14 mouse cellular contexts compared by ENCODE assay signal in the genomic region with DNA sequence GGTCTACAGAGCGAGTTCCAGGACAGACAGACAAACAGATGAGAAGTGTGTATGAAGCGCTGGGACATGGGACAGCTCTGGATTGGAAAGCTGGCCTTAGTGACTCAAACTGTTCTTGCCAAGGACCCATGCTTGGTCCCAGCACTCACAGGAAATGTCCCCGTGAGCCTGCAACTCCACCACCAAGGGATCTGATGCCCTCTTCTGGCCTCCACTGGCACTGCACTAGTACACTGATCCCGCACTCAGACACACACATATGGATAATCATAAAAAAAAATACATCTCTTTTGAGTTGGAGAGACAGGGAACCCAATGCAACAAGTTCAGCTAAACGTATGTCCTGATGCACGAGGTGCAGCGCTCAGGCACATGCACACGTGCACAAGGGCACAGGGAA. TPM values are rescaled to one million over a fixed set of nuclear protein-coding genes. Genes with fewer than 3 reads are reported as not detected.
DNase-seq lines count a peak whose midpoint lies in the region; ATAC-seq and TF ChIP-seq lines count a peak whose summit lies in the region.
"Had no signal": no experiment of that assay in that cellular context is flagged by ENCODE, and none has a peak within 500 bp of the region (broad histone marks: within the 10 kb centered on the region; RNA-seq: fewer than 3 reads in every experiment).

No protein-coding gene starts in this region.

- no peak for DNase-seq in midbrain, postnatal 0 days (ENCODE audit: low spot score)
- DNase-seq in midbrain, embryonic 14.5 days: no peak
- no peak for DNase-seq in ES-E14 (ENCODE audit: low read depth, low spot score)
- DNase-seq in frontal cortex, postnatal 25 days (ENCODE audit: low spot score in 2 of 2): no peak
- no peak for DNase-seq in ovary, postnatal 36 days (ENCODE audit: low spot score)
- DNase-seq: cerebellum, adult 9-10 months; embryo, embryonic 11 days; heart, postnatal 10 days; liver, embryonic 13.5 days had no signal

- H3K9ac ChIP-seq in intestine, postnatal 0 days (ENCODE audit: low read depth, low read length): no peak overlapping the region
- no peak overlapping the region for H3K9ac ChIP-seq in intestine, embryonic 15.5 days
- no peak overlapping the region for H3K9ac ChIP-seq in midbrain, postnatal 0 days (replicated peaks; ENCODE audit: low read length, poor library complexity, severe bottlenecking)
- H3K9ac ChIP-seq in midbrain, embryonic 14.5 days (replicated peaks; ENCODE audit: low read length): no peak overlapping the region
- H3K9ac ChIP-seq in ES-E14 (ENCODE audit: insufficient read depth, low read depth, low read length, poor library complexity, severe bottlenecking): no peak overlapping the region
- H3K9ac ChIP-seq: liver, embryonic 13.5 days had no signal

- no peaks in the 10 kb centered on the region for H3K36me3 ChIP-seq in intestine, postnatal 0 days (ENCODE audit: control insufficient read depth, insufficient read depth)
- H3K36me3 ChIP-seq in intestine, embryonic 15.5 days: no peaks in the 10 kb centered on the region
- H3K36me3 ChIP-seq in midbrain, postnatal 0 days (ENCODE audit: insufficient read depth, low read length): no peaks in the 10 kb centered on the region
- H3K36me3 ChIP-seq in midbrain, embryonic 14.5 days (ENCODE audit: control insufficient read depth, insufficient read depth, low read length): no peaks in the 10 kb centered on the region
- no peaks in the 10 kb centered on the region for H3K36me3 ChIP-seq in ES-E14 (ENCODE audit: control insufficient read depth, insufficient read depth, low read length, poor library complexity, severe bottlenecking)
- H3K36me3 ChIP-seq: liver, embryonic 13.5 days had no signal

- peaks cover 4% of the 10 kb centered on the region for H3K4me1 ChIP-seq in intestine, postnatal 0 days (replicated peaks; ENCODE audit: control insufficient read depth, insufficient read depth, low read length)
- H3K4me1 ChIP-seq in intestine, embryonic 15.5 days (replicated peaks): peaks cover 21% of the 10 kb centered on the region
- H3K4me1 ChIP-seq in midbrain, postnatal 0 days (ENCODE audit: insufficient read depth, low read length): peaks cover 8% of the 10 kb centered on the region; the same call in 1 of the 2 replicates
- peaks cover 11% of the 10 kb centered on the region for H3K4me1 ChIP-seq in midbrain, embryonic 14.5 days (ENCODE audit: control insufficient read depth, insufficient read depth, low read length)
- H3K4me1 ChIP-seq in ES-E14 (ENCODE audit: control insufficient read depth in 2 of 2, insufficient read depth in 2 of 2, low read length in 2 of 2, poor library complexity in 1 of 2): peaks cover 6 to 9% of the 10 kb centered on the region in 2 experiments

- ATAC-seq in intestine, postnatal 0 days: no peak
- ATAC-seq in intestine, embryonic 15.5 days: no peak
- no peak for ATAC-seq in midbrain, postnatal 0 days (ENCODE audit: low FRiP score)
- no peak for ATAC-seq in midbrain, embryonic 14.5 days (ENCODE audit: low FRiP score, low TSS enrichment)
- 0 out of 2 replicates have a peak, but pooled peaks have one; percentile 31 for ATAC-seq in monocyte, adult 5-6 weeks (replicated peaks; ENCODE audit: insufficient number of reproducible peaks, low FRiP score, low TSS enrichment, poor library complexity, severe bottlenecking)
- ATAC-seq: activated CD4-positive, CD25-positive, alpha-beta regulatory T cell, adult 4 months had no signal

- WGBS in intestine, postnatal 0 days: 94% methylated on average over 8 of the region's 8 CpGs
- 95% methylated on average over 8 of the region's 8 CpGs for WGBS in intestine, embryonic 15.5 days
- 94% methylated on average over 8 of the region's 8 CpGs for WGBS in midbrain, postnatal 0 days
- WGBS in midbrain, embryonic 14.5 days: 95% methylated on average over 8 of the region's 8 CpGs

- TF ChIP-seq CTCF in intestine, postnatal 0 days (IDR thresholded peaks at IDR 0.05; ENCODE audit: low read depth): peak; percentile 57
- peak; percentile 26; the same call in 1 of the 2 replicates for TF ChIP-seq CTCF in midbrain, postnatal 0 days (IDR thresholded peaks at IDR 0.05)

- H3K4me2 ChIP-seq in intestine, postnatal 0 days (replicated peaks; ENCODE audit: low read depth): no peak overlapping the region
- no peak overlapping the region for H3K4me2 ChIP-seq in intestine, embryonic 15.5 days (replicated peaks)
- H3K4me2 ChIP-seq in midbrain, postnatal 0 days (ENCODE audit: low read depth, low read length, poor library complexity, severe bottlenecking): no peak overlapping the region
- H3K4me2 ChIP-seq in midbrain, embryonic 14.5 days (ENCODE audit: low read length): no peak overlapping the region
- H3K4me2 ChIP-seq: liver, embryonic 13.5 days had no signal

- H3K9me3 ChIP-seq in intestine, postnatal 0 days (ENCODE audit: control insufficient read depth): no peaks in the 10 kb centered on the region
- no peaks in the 10 kb centered on the region for H3K9me3 ChIP-seq in intestine, embryonic 15.5 days
- H3K9me3 ChIP-seq in midbrain, postnatal 0 days (ENCODE audit: low read length): no peaks in the 10 kb centered on the region
- H3K9me3 ChIP-seq in midbrain, embryonic 14.5 days (ENCODE audit: control insufficient read depth, low read length): no peaks in the 10 kb centered on the region
- H3K9me3 ChIP-seq in ES-E14 (ENCODE audit: control insufficient read depth, insufficient read depth, low read depth, low read length): no peaks in the 10 kb centered on the region
- H3K9me3 ChIP-seq: liver, embryonic 13.5 days had no signal

- H3K4me3 ChIP-seq in intestine, postnatal 0 days (ENCODE audit: low read depth, low read length): no peak overlapping the region
- no peak overlapping the region for H3K4me3 ChIP-seq in intestine, embryonic 15.5 days (replicated peaks)
- H3K4me3 ChIP-seq in midbrain, postnatal 0 days (ENCODE audit: low read depth, low read length): no peak overlapping the region
- no peak overlapping the region for H3K4me3 ChIP-seq in midbrain, embryonic 14.5 days (replicated peaks; ENCODE audit: low read depth, low read length)
- no peak overlapping the region for H3K4me3 ChIP-seq in ES-E14 (ENCODE audit: insufficient read depth in 1 of 2, low read depth in 1 of 2, low read length in 2 of 2, poor library complexity in 1 of 2, severe bottlenecking in 1 of 2)
- H3K4me3 ChIP-seq: liver, embryonic 13.5 days; myocyte had no signal

- no peak overlapping the region for H3K27ac ChIP-seq in intestine, postnatal 0 days (ENCODE audit: low read depth, low read length)
- H3K27ac ChIP-seq in intestine, embryonic 15.5 days: no peak overlapping the region
- no peak overlapping the region for H3K27ac ChIP-seq in midbrain, postnatal 0 days (ENCODE audit: low read depth, low read length)
- H3K27ac ChIP-seq in midbrain, embryonic 14.5 days (replicated peaks; ENCODE audit: low read depth, low read length): no peak overlapping the region
- H3K27ac ChIP-seq in ES-E14 (ENCODE audit: insufficient read depth, low read depth, low read length, poor library complexity, severe bottlenecking): no peak overlapping the region
- H3K27ac ChIP-seq: liver, embryonic 13.5 days had no signal

- no peaks in the 10 kb centered on the region for H3K27me3 ChIP-seq in intestine, postnatal 0 days (replicated peaks; ENCODE audit: control insufficient read depth, insufficient read depth, low read length)
- H3K27me3 ChIP-seq in intestine, embryonic 15.5 days (replicated peaks): no peaks in the 10 kb centered on the region
- H3K27me3 ChIP-seq in midbrain, postnatal 0 days (ENCODE audit: insufficient read depth, low read length): no peaks in the 10 kb centered on the region
- no peaks in the 10 kb centered on the region for H3K27me3 ChIP-seq in midbrain, embryonic 14.5 days (ENCODE audit: control insufficient read depth, insufficient read depth, low read length)
- H3K27me3 ChIP-seq: liver, embryonic 13.5 days had no signal

- in situ Hi-C loops in ES-E14 (cut with MboI; ENCODE audit: low sequenced_read_pairs in 2 of 2, unreplicated experiment in 2 of 2): no loop called here

TF ChIP-seq in ES-E14, 5 proteins besides CTCF, POLR2A, EP300 and RAD21:
- TF ChIP-seq MAFK (IDR thresholded peaks at IDR 0.05; ENCODE audit: insufficient read depth, low read depth, low read length): no peak
- peak; percentile 34; the same call in 1 of the 2 replicates for TF ChIP-seq ZC3H11A (IDR thresholded peaks at IDR 0.05; ENCODE audit: borderline replicate concordance, low read depth, low read length)
- TF ChIP-seq HCFC1 (IDR thresholded peaks at IDR 0.05; ENCODE audit: borderline replicate concordance, insufficient read depth, low read length): no peak
- TF ChIP-seq CHD2 (IDR thresholded peaks at IDR 0.05; ENCODE audit: low read depth, low read length): no peak
- no peak for TF ChIP-seq ZNF384 (IDR thresholded peaks at IDR 0.05; ENCODE audit: low read depth, low read length)

RNA-seq across cellular contexts. Expression of a gene that starts 30.7 kb away (rescaled TPM):
- 10.6 and 12.4 TPM in 2 replicates for polyA plus RNA-seq in intestine, postnatal 0 days (2015; fragmentation: Nextera tagmentation; extraction: Ambion mirVana)
- polyA plus RNA-seq in intestine, embryonic 15.5 days (2015; fragmentation: Nextera tagmentation; extraction: Ambion mirVana): 17.4 and 18.6 TPM in 2 replicates
- 26.7 and 39.4 TPM in 2 replicates for total RNA-seq in midbrain, postnatal 0 days (2014; rRNA removed)
- 9.0 and 10.9 TPM in 2 replicates for polyA plus RNA-seq in midbrain, postnatal 0 days (2015; fragmentation: Nextera tagmentation; extraction: Ambion mirVana)
- polyA plus RNA-seq in midbrain, embryonic 14.5 days (2014; fragmentation: Nextera tagmentation; extraction: Ambion mirVana): 13.9 and 18.6 TPM in 2 replicates
- total RNA-seq in ES-E14 (2012; rRNA removed): 23.4 and 23.8 TPM in 2 replicates
- 89.4 to 118 TPM (median 107 TPM) in 3 replicates for total RNA-seq in monocyte, adult 5-6 weeks (2017)
